Mouse (Mus musculus): Measurements from ENCODE around the gene Pde11a.

Gene Pde11a

DNA sequence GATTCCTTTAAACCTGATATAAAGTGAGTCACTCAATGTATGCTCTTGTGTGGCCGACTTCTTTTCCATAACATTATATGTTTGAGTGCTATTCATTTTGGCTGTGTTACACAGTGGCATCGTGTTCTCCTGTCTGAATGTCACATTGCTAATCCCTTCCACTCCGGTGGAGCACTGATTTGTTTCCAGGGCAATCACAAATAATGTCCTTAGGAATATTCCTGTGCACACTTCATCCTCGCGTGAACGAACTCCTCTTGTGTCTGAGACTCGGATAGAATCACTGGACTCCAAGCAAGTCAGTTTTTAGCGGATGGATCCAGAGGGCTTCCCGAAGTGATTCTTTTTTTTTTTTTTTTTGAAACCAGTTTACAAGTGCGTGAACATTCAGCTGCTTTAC is 197.4 kb downstream of the Pde11a start:
- DNase-seq: no peak

DNA sequence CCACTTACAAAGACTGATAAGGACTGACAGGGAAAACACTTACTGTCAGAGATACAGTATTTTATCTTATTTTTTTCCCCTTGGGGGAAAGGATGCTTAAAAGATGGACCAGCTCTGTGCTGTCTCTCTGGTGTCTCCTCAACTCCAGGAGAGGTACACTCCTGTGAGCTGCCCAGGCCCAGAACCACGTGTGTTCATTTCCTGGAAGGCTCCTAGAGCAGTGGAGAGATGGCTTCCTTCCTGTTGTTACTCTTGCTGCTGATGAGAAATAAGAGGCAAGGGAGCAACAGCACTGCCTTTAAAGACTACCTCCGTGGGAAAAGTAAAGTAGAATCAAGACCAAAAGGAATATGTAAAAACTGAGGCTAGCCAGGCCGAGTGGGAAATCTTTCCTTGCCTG is 205.6 kb downstream of the Pde11a start:
- DNase-seq: no peak

- no peak for DNase-seq
Observed at GRCm38 (mm10) chr2:76129933-76130627, 208.5 kb downstream of the Pde11a start.

DNA sequence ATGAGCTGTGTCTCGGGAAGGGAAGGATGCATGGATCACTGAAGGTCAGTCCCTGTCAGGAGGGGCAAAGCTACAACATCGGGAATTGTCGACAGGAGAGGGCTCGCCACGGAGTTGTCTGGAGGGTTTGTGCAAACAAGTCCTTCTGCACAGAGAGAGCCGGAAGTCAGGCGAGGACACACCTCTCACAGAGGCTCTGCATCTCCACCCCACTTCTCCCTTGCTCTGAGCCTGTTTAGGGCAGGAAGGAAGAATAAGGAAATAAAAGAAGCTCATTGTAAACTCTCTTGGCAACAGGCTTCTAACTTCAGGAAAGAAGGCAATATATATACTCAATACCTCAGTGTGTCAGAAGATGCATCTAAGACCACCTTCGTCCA is 209.5 kb downstream of the Pde11a start:
- no peak for DNase-seq

GRCm38 (mm10) chr2:76128105-76129057 is 210.2 kb downstream of the Pde11a start:
- no peak for DNase-seq

DNA sequence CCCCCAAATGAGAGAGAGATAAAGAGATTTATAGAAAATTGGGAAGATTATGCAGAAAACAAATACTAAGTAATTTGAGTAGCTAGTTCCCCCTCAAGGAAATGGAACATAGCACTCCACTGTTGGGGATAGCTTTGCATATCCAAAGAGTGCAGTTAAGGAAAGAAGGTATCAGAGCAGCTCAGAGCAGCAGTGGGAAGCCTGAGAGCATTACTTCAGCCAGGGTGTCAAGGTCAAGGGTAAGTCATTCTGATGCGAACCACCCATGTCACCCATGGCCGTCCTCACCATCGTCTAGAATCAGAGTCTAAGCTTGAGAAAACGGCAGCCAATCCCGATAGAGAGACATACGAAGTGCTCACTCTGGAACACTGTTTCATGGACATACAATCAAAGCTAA is 211.9 kb downstream of the Pde11a start:
- no peak for DNase-seq

DNA sequence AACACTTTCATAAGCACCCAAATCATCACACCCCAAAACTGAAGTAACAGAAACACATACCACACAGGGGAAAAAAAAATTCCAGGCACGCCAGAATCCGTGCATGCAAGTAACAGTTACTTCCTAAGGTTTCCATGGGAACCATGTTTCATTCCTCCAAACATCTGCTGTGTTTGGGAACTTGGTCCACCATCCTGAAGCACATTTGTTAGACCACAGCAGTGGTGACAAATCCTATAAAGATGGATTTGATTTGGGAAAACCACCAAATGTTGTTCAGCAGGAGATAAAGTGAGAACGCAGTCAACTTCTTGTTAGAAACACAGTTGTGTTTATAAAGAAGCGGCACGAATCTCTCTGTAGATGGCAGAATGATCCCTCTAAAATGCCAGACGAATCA is 213.8 kb downstream of the Pde11a start:
- DNase-seq: no peak

DNA sequence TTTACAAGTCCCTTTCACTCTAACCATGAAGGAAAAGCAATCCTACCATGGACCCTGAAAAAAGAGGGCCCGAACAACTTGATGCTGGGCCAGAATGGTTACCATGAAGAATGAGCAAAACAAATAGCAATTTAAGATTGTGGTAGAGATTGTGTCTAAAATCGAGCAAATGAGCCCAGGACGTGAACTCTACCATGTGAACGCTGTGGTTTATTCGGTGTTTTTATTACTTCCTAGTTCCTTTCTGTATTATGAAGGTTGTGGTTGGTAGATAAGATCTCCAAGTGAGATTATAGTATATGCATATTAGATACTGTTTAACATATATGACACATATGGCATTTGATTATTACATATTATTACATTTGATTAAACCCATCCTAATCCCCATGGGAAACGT is 216.4 kb downstream of the Pde11a start:
- no peak for DNase-seq

GRCm38 (mm10) chr2:76119848-76120247 is 218.7 kb downstream of the Pde11a start:
- no peak for DNase-seq

- DNase-seq: no peak
Observed at GRCm38 (mm10) chr2:76118491-76118890, 220.1 kb downstream of the Pde11a start.

- DNase-seq: no peak
Observed at GRCm38 (mm10) chr2:76117219-76117618, 221.4 kb downstream of the Pde11a start.

GRCm38 (mm10) chr2:76115696-76116095 is 222.9 kb downstream of the Pde11a start:
- DNase-seq: no peak

- DNase-seq: no peak
Observed at GRCm38 (mm10) chr2:76114734-76115133, 223.8 kb downstream of the Pde11a start.

- no peak for DNase-seq
Observed at GRCm38 (mm10) chr2:76109653-76110052, 228.9 kb downstream of the Pde11a start.

DNA sequence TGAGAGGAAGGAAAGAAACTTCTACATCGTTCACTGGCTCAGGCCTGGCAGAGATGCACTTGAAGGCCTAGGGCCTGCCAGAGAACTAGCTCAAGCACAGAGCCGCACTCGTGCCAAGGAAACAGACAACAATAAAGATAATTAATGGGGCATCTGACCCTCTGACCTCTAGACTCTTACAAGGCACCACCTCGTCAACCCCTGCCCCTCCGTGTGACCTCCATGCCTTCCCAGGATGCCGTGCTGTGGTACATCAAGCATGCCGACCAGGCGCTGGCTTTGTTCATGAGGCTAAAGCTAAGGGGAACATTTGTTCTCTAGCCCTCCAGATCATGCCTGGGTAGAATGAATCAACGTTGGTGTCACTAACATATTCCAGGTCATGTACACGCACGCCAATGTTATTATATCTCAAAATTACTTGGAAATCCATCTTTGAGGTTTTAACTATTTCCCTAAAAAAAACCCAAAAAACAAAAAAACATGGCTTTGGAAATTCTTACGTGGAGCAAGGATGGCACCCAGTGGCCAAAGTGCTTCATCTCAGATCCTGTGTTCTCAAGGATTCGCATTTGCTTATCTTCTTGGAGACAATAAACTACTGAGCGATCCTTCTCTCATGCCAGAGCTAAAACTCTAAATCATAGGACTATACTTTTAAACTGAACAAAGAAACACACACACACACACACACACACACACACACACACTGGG is 236.5 kb downstream of the Pde11a start:
- no peak for DNase-seq

- no peak for DNase-seq
Observed at GRCm38 (mm10) chr2:76100597-76100996, 238.0 kb downstream of the Pde11a start.

- DNase-seq: no peak
Observed at GRCm38 (mm10) chr2:76099726-76100347, 238.7 kb downstream of the Pde11a start.

DNA sequence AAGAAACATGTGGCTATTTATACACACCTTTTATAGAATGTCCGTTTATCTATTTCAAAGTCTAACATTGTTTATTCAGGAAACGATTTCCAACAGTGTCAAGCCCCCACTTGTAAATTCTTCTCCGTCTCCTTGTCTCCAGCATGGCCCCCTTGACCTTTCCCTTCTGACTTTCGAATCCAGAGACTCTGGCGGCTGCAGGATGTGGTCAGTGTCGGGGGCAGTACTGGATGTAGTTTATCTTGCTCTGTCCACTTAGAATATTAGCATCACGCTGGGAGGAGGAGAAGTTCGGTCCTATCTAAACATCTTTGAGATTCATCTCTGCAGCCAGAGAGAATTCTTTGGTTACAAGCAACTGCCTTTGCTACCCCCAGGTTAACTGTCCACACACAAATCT is 240.2 kb downstream of the Pde11a start:
- DNase-seq: no peak

- no peak for DNase-seq
Observed at GRCm38 (mm10) chr2:76097847-76098246, 240.7 kb downstream of the Pde11a start.

GRCm38 (mm10) chr2:76097284-76097683 is 241.3 kb downstream of the Pde11a start:
- no peak for DNase-seq

DNA sequence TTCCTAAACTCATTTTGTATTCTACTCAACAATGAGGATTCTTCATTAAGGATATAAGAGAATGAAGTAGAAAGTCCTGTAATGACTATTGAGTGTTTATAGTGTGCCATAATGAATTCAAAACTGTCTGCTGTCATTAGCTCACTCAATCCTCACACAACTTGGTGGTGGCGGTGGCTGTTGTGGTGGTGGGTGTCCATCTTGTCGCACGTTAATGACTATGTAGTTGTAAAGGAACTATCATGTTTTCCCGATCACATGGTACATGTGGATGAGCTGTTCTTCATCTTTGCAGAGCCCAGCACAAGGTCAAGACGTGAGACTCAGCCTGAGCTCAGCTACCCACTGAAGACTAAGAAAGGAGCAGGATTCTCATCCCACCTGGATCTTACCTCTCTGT is 242.7 kb downstream of the Pde11a start:
- DNase-seq: no peak

DNA sequence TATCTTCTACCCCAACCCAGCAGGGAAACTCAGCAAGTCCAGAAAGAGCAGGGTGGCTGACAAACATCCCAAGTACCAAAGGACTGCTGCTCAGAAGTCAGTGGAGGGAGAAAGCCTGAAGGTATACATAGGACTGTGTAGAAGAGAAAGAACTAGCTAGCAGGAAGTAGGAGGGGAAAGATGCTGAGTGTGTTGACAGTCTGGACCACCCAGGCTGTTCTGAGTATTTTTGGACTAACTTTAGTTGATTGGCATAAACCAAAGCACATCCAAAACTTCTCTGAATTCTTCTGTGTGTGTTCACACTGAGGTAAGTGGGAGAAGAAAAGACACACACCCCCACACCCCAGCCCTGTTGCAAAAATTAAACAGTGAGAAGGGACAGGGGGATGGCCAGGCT is 248.1 kb downstream of the Pde11a start:
- no peak for DNase-seq

- DNase-seq: no peak
Observed at GRCm38 (mm10) chr2:76088844-76089243, 249.7 kb downstream of the Pde11a start.
